Mouse (Mus musculus): ENCODE results near the gene Mx1. TPM values are rescaled to one million over a fixed set of nuclear protein-coding genes. Genes with fewer than 3 reads are reported as not detected.

Mx1 gene
- total RNA-seq (2023): 26.3 to 38.1 TPM (median 32.3 TPM) in 4 replicates

DNA sequence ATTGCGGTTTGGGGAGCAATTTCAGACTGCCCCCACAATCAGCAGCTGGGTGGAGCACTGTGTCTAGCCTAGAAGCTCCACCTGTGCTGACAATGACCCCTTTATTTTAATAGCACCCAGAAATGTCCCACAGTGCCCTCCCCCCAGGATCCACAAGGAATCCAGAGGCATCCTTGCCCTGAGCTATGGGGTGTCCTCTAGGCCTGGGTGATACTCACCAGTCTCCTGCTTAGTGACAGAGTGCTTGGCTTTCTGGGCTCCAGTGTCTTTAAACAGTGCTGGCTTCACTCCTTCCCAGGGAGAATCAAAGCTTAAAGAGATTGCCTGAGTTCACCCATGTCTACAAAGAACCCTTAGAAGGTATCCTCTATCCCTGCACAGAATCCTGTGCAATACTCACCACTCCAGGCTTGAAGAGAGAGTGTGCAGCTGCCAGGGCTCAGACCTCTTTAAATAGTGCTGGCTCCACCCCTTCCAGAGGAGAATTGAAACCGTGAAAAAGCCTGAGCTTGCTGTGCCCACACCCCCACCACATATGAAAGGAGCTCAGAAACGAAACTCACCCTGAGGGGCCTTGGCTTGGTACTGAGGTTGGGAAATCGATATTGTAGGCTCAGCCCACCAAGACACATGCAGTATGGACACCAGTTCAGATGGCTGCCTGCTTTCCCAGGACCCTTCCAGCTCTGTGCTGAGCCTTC lies at the start of gene Mx1:
TSS of gene Mx1 (minus strand) at position 427 of the 701 bp plus-strand sequence.

Other genes starting within 250 kb of the Mx1 start
- not detected in 4 replicates for gene Bace2, start 106.2 kb downstream of the Mx1 start, total RNA-seq (2023)
- not detected in 4 replicates for gene Fam3b, start 51.9 kb upstream of the Mx1 start, total RNA-seq (2023)
- not detected in 4 replicates for gene Tmprss2, start 148.3 kb upstream of the Mx1 start, total RNA-seq (2023)